Mouse (Mus musculus): Measurements from ENCODE around the gene Kcnj4. TPM values are rescaled to one million over a fixed set of nuclear protein-coding genes. Genes with fewer than 3 reads are reported as not detected.

Kcnj4 gene
- polyA plus RNA-seq, 1 experiment from 2014 or later: not detected

DNA sequence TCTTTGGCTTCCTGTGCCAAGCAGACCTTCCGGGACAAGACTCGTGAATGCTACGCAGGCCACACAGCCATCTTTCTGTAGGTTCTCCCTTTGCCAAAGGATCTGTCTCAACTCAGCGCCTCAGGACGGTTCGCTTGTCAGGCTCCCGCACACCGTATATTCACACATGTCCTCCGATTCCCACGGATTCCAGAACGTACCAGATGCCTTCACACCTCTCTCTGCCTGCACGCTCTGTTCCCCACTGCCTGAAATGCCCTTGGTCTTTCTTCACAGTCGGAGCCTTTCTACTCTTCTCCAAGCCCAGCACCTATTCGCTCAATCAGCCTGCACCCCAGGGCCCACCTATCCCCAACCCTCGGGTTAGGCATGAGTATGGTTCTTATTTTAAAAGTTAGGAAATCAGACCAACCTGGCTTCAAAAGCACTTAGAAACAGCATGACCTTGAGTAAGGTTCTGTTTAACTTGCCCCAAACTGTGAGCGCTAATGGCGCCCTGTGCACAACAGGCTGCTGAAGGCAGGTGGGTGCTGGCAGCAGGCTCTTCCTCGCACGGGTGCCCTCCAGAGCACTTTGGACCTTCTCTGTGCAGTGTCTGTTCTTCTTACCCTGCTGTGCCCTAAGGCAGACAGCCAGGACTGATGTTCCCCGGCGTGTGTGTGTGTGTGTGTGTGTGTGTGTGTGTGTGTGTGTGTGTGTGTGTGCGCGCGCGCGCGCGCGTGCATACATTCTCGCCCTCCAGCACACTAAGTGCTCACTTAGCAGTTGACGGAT, 2.2 kb upstream of the Kcnj4 start:
- Histone ChIP-seq H3K27ac (ENCODE audit: low read depth, low read length) (no peak overlapping the region), H3K27me3 (replicated peaks; ENCODE audit: control insufficient read depth, insufficient read depth, low read length) (peaks cover 86% of the 10 kb centered on the region), H3K4me2 (replicated peaks; ENCODE audit: low read depth) (no peak overlapping the region), H3K4me3 (ENCODE audit: low read depth, low read length) (no peak overlapping the region), H3K9ac (ENCODE audit: low read depth, low read length) (no peak overlapping the region), H3K9me3 (ENCODE audit: control insufficient read depth) (no peaks in the 10 kb centered on the region), H3K4me1 (replicated peaks; ENCODE audit: control insufficient read depth, insufficient read depth, low read length) (no peaks in the 10 kb centered on the region), H3K36me3 (ENCODE audit: control insufficient read depth, insufficient read depth) (no peaks in the 10 kb centered on the region)
- WGBS: 46% methylated on average over 25 of the region's 31 CpGs
- TF ChIP-seq CTCF (IDR thresholded peaks at IDR 0.05; ENCODE audit: low read depth): no peak
- ATAC-seq: no peak

DNA sequence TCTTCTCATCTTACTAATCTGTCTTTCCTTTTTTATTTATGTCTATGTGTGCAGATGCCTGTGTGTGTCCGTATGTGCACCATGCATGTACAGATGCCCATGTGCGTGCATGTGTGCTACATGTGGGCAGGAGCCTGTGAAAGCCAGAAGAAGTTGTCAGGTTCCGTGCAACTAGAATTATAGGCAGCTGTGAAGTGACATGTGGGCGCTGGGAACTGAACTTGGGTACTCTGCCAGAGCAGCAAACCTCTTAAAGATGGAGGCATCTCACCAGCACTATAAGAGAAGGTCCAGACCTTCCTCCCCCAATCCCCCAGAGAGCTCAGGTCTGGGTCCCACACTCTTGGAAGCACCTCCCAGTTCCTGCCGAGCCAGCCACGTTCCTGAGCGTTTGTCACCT, 1.4 kb upstream of the Kcnj4 start:
- no peak overlapping the region for H3K9ac ChIP-seq (ENCODE audit: low read depth, low read length)

GRCm38 (mm10) chr15:79505616-79506283, 709 bp upstream of the Kcnj4 start:
- Histone ChIP-seq H3K27ac (ENCODE audit: low read depth, low read length) (no peak overlapping the region), H3K4me2 (replicated peaks; ENCODE audit: low read depth) (peak overlapping the region; percentile 99), H3K27me3 (replicated peaks; ENCODE audit: control insufficient read depth, insufficient read depth, low read length) (peaks cover 84% of the 10 kb centered on the region), H3K36me3 (ENCODE audit: control insufficient read depth, insufficient read depth) (no peaks in the 10 kb centered on the region), H3K4me3 (ENCODE audit: low read depth, low read length) (peak overlapping the region; percentile 67), H3K9me3 (ENCODE audit: control insufficient read depth) (no peaks in the 10 kb centered on the region), H3K4me1 (replicated peaks; ENCODE audit: control insufficient read depth, insufficient read depth, low read length) (no peaks in the 10 kb centered on the region), H3K9ac (ENCODE audit: low read depth, low read length) (peak overlapping the region; percentile 45; the same call in 1 of the 2 replicates)
- WGBS: 1% methylated on average over 58 of the region's 71 CpGs
- ATAC-seq: 0 out of 2 replicates have a peak, but pooled peaks have one; percentile 31
- no peak for TF ChIP-seq CTCF (IDR thresholded peaks at IDR 0.05; ENCODE audit: low read depth)

More for the DNA sequence above, 1.4 kb upstream of the Kcnj4 start:
- no peak for TF ChIP-seq CTCF (IDR thresholded peaks at IDR 0.05; ENCODE audit: low read depth)
- no peak overlapping the region for H3K27ac ChIP-seq (ENCODE audit: low read depth, low read length)
- H3K4me1 ChIP-seq (replicated peaks; ENCODE audit: control insufficient read depth, insufficient read depth, low read length): no peaks in the 10 kb centered on the region
- no peaks in the 10 kb centered on the region for H3K9me3 ChIP-seq (ENCODE audit: control insufficient read depth)
- WGBS: 38% methylated on average over 7 of the region's 7 CpGs
- no peak for ATAC-seq
- H3K36me3 ChIP-seq (ENCODE audit: control insufficient read depth, insufficient read depth): no peaks in the 10 kb centered on the region
- peak overlapping the region; percentile 67 for H3K4me3 ChIP-seq (ENCODE audit: low read depth, low read length)
- peaks cover 84% of the 10 kb centered on the region for H3K27me3 ChIP-seq (replicated peaks; ENCODE audit: control insufficient read depth, insufficient read depth, low read length)
- 0 out of 2 replicates have a peak overlapping the region, but pooled peaks have one; percentile 99 for H3K4me2 ChIP-seq (replicated peaks; ENCODE audit: low read depth)

- no peak overlapping the region for H3K4me3 ChIP-seq (ENCODE audit: low read depth, low read length)
- ATAC-seq: no peak
- H3K9ac ChIP-seq (ENCODE audit: low read depth, low read length): no peak overlapping the region
- no peaks in the 10 kb centered on the region for H3K36me3 ChIP-seq (ENCODE audit: control insufficient read depth, insufficient read depth)
- no peaks in the 10 kb centered on the region for H3K9me3 ChIP-seq (ENCODE audit: control insufficient read depth)
- peaks cover 74% of the 10 kb centered on the region for H3K27me3 ChIP-seq (replicated peaks; ENCODE audit: control insufficient read depth, insufficient read depth, low read length)
- H3K4me2 ChIP-seq (replicated peaks; ENCODE audit: low read depth): no peak overlapping the region
- TF ChIP-seq CTCF (IDR thresholded peaks at IDR 0.05; ENCODE audit: low read depth): no peak
- no peak overlapping the region for H3K27ac ChIP-seq (ENCODE audit: low read depth, low read length)
- H3K4me1 ChIP-seq (replicated peaks; ENCODE audit: control insufficient read depth, insufficient read depth, low read length): no peaks in the 10 kb centered on the region
- 73% methylated on average over 5 of the region's 5 CpGs for WGBS
Measured at GRCm38 (mm10) chr15:79503438-79503837, 1.6 kb downstream of the Kcnj4 start.

DNA sequence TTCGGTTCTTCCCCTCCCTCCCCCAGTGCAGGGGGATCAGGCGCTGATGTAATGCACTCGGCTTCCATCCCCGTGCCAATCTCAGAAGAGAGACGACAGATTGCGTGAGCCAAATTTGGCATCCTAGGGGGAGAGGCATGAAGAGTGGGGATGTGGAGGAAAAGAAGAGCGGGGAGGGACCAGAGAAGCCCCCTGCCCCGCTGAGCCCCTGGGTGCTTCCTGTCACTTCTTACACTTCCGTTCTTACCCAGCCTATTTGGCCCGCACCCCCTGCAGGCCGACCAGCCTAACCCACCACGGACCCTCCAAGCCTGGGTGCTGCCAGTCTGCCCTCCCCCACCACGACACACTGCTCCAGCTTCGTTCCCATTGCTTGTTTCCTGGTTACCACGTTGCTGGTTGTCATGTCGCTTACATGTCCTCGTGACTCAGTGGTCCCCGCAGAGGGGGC, 2.1 kb downstream of the Kcnj4 start:
- TF ChIP-seq CTCF (IDR thresholded peaks at IDR 0.05; ENCODE audit: low read depth): no peak
- Histone ChIP-seq H3K4me1 (replicated peaks; ENCODE audit: control insufficient read depth, insufficient read depth, low read length) (no peaks in the 10 kb centered on the region), H3K4me3 (ENCODE audit: low read depth, low read length) (no peak overlapping the region), H3K27me3 (replicated peaks; ENCODE audit: control insufficient read depth, insufficient read depth, low read length) (peaks cover 70% of the 10 kb centered on the region), H3K9ac (ENCODE audit: low read depth, low read length) (no peak overlapping the region), H3K9me3 (ENCODE audit: control insufficient read depth) (no peaks in the 10 kb centered on the region), H3K4me2 (replicated peaks; ENCODE audit: low read depth) (no peak overlapping the region), H3K27ac (ENCODE audit: low read depth, low read length) (no peak overlapping the region), H3K36me3 (ENCODE audit: control insufficient read depth, insufficient read depth) (no peaks in the 10 kb centered on the region)
- 22% methylated on average over 18 of the region's 18 CpGs for WGBS
- ATAC-seq: no peak

GRCm38 (mm10) chr15:79500110-79500509, 4.9 kb downstream of the Kcnj4 start:
- H3K36me3 ChIP-seq (ENCODE audit: control insufficient read depth, insufficient read depth): no peaks in the 10 kb centered on the region
- H3K27ac ChIP-seq (ENCODE audit: low read depth, low read length): no peak overlapping the region
- no peak overlapping the region for H3K4me3 ChIP-seq (ENCODE audit: low read depth, low read length)
- ATAC-seq: no peak
- peaks cover 42% of the 10 kb centered on the region for H3K27me3 ChIP-seq (replicated peaks; ENCODE audit: control insufficient read depth, insufficient read depth, low read length)
- no peak overlapping the region for H3K9ac ChIP-seq (ENCODE audit: low read depth, low read length)
- TF ChIP-seq CTCF (IDR thresholded peaks at IDR 0.05; ENCODE audit: low read depth): no peak
- H3K9me3 ChIP-seq (ENCODE audit: control insufficient read depth): no peaks in the 10 kb centered on the region
- H3K4me2 ChIP-seq (replicated peaks; ENCODE audit: low read depth): no peak overlapping the region
- 70% methylated on average over 17 of the region's 17 CpGs for WGBS
- H3K4me1 ChIP-seq (replicated peaks; ENCODE audit: control insufficient read depth, insufficient read depth, low read length): no peaks in the 10 kb centered on the region

All from intestine, postnatal 0 days (tissue).